Mouse (Mus musculus) lung, postnatal 0 days (tissue): ENCODE results near the gene Tor1aip2. TPM values are rescaled to one million over a fixed set of nuclear protein-coding genes. Genes with fewer than 3 reads are reported as not detected.

Experiments used
- ATAC-seq: fragments of 200-750 bp; cut with Nextera tagmentation; 2 replicates; pipeline ENCODE4 v1.8.0; 2017; ENCODE audit warnings: moderate library complexity
- DNase-seq: peaks from one replicate; pipeline ENCODE4 v3.0.0-alpha.2; 2016; ENCODE audit warnings: low spot score
- H3K27ac ChIP-seq: fragments of 300-500 bp; sonication (generic); 2 replicates; pipeline ENCODE4 v1.5.1; 2014; ENCODE audit warnings: antibody characterized with exemption, mild to moderate bottlenecking, low read length, mixed read lengths
- H3K27me3 ChIP-seq: fragments of 300-500 bp; sonication (generic); replicated peaks from 2 replicates; pipeline ENCODE4 v1.6.1; 2014; ENCODE audit warnings: low read length, mixed read lengths; ENCODE audit not compliant: insufficient read depth
- H3K36me3 ChIP-seq: fragments of 300-500 bp; sonication (generic); 2 replicates; pipeline ENCODE4 v1.6.1; 2014; ENCODE audit warnings: low read length, mixed read lengths; ENCODE audit not compliant: insufficient read depth
- H3K4me1 ChIP-seq: fragments of 300-500 bp; sonication (generic); 2 replicates; pipeline ENCODE4 v1.6.1; 2014; ENCODE audit warnings: antibody characterized with exemption, low read depth, low read length, mixed read lengths; ENCODE audit not compliant: insufficient read depth
- H3K4me2 ChIP-seq: fragments of 300-500 bp; sonication (generic); replicated peaks from 2 replicates; pipeline ENCODE4 v1.6.1; 2014; ENCODE audit warnings: low read depth, mild to moderate bottlenecking, low read length, moderate library complexity, mixed read lengths
- H3K4me3 ChIP-seq: fragments of 300-500 bp; sonication (generic); 2 replicates; pipeline ENCODE4 v1.5.1; 2014; ENCODE audit warnings: low read depth, low read length
- H3K9ac ChIP-seq: fragments of 300-500 bp; sonication (generic); replicated peaks from 2 replicates; pipeline ENCODE4 v1.6.1; 2014; ENCODE audit warnings: low read depth, mild to moderate bottlenecking
- H3K9me3 ChIP-seq: fragments of 300-500 bp; sonication (generic); 2 replicates; pipeline ENCODE4 v1.6.1; 2016; ENCODE audit warnings: low read length, mixed read lengths
- CTCF ChIP-seq: IDR thresholded peaks from 2 replicates; pipeline ENCODE4 v1.5.1; 2016; ENCODE audit warnings: antibody characterized with exemption, mild to moderate bottlenecking
- EP300 ChIP-seq: IDR thresholded peaks from 2 replicates; pipeline ENCODE4 v1.6.1; 2016; ENCODE audit warnings: antibody characterized with exemption, mild to moderate bottlenecking, control low read depth
- WGBS: fragments of 180-500 bp; shearing (Covaris S2); extraction: QIAGEN DNeasy Blood & Tissue Kit; methylation state at CpG from one replicate; pipeline ENCODE4 v1.1.7; 2014; 5-methylcytosine and 5-hydroxymethylcytosine counted together
- polyA plus RNA-seq: library from polyadenylated mRNA; unstranded; fragments of >200 nt; fragmentation: Nextera tagmentation; extraction: Ambion mirVana; gene quantifications from 2 replicates; pipeline ENCODE4 v1.2.1, GENCODE M21; 2015

The Tor1aip2 gene
- polyA plus RNA-seq, 1 experiment from 2014 or later, result 55.2 TPM

- Histone ChIP-seq H3K9me3 (no peaks in the 10 kb centered on the region), H3K27me3 (no peaks in the 10 kb centered on the region), H3K4me1 (no peaks in the 10 kb centered on the region), H3K9ac (no peak overlapping the region), H3K4me3 (no peak overlapping the region), H3K27ac (no peak overlapping the region), H3K36me3 (peaks cover 8% of the 10 kb centered on the region), H3K4me2 (no peak overlapping the region)
- TF ChIP-seq EP300, result no peak
- TF ChIP-seq CTCF, result no peak
- ATAC-seq, result no peak
- 84% methylated on average over 8 of the region's 8 CpGs for WGBS
- no peak for DNase-seq
Observed at GRCm38 (mm10) chr1:156002366-156002765, 32.8 kb upstream of the Tor1aip2 start.

DNA sequence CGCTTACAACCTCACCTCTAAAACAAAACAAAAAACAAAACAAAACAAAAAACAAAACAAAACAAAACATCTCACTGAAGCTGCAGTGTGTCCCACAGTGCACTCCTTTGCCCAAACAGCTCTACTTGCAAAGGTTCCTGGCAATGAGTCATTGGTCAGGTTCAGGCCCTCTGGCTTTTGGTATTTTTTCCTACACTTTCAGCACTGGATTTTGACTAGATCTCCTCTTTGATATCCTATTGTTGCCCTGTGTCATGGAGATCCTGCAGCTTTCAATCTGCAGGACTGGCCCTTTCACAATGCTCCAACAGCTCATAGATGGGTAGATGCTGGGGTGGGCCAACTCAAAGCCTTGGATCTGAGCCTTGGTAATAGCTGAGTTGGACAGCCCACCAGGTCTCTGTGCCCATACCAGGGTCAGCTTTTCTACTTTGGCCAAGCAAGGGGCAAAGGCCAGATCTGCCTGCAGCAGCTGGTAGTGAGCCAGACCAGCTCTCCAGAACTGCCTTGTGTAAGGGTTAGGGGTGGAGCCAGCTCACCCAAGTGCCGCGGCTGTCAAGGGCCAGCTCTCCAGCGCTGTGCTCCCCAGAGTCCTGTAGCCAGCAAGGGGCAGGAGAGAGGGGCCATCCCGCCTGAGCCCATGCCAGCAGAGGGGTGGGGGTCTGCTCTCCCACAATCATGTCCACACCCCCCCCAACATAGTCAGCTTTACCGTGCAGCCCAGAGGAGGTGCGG, 31.8 kb upstream of the Tor1aip2 start:
- Histone ChIP-seq H3K4me2 (0 out of 2 replicates have a peak overlapping the region, but pooled peaks have one; percentile 32), H3K27ac (no peak overlapping the region), H3K9ac (no peak overlapping the region), H3K4me3 (no peak overlapping the region), H3K9me3 (no peaks in the 10 kb centered on the region), H3K4me1 (no peaks in the 10 kb centered on the region), H3K27me3 (no peaks in the 10 kb centered on the region), H3K36me3 (peaks cover 13% of the 10 kb centered on the region)
- ATAC-seq (peak; percentile 94), DNase-seq (peak; percentile 68)
- 64% methylated on average over 7 of the region's 7 CpGs for WGBS
- TF ChIP-seq CTCF (no peak), EP300 (no peak)

GRCm38 (mm10) chr1:156005906-156006305, 29.3 kb upstream of the Tor1aip2 start:
- no peak for TF ChIP-seq CTCF
- TF ChIP-seq EP300, result no peak
- Histone ChIP-seq H3K4me1 (no peaks in the 10 kb centered on the region), H3K9me3 (no peaks in the 10 kb centered on the region), H3K9ac (no peak overlapping the region), H3K36me3 (peaks cover 17% of the 10 kb centered on the region), H3K4me3 (no peak overlapping the region), H3K4me2 (no peak overlapping the region), H3K27ac (no peak overlapping the region), H3K27me3 (no peaks in the 10 kb centered on the region)
- ATAC-seq, result no peak
- no peak for DNase-seq
- 89% methylated on average over 11 of the region's 11 CpGs for WGBS

DNA sequence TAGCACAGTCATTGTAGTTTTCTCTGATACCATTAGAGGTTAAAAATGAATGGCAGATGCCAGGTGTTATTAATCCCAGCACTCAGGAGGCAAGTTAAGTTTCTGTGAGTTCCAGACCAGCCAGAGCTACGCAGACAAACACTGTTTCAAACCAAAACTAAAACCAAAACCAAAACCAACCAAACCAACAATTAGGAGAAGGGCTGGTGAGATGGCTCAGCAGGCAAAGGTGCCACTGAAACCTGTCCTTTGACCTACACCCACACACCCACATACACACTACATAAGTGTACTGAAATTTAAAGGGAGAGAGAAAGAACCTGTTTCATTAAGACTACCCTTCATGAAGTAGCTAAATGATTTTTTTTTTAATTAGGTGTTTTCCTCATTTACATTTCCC, 26.2 kb upstream of the Tor1aip2 start:
- Histone ChIP-seq H3K4me3 (no peak overlapping the region), H3K4me2 (no peak overlapping the region), H3K27me3 (no peaks in the 10 kb centered on the region), H3K9me3 (no peaks in the 10 kb centered on the region), H3K36me3 (peaks cover 27% of the 10 kb centered on the region), H3K4me1 (no peaks in the 10 kb centered on the region), H3K9ac (no peak overlapping the region), H3K27ac (no peak overlapping the region)
- ATAC-seq (no peak), DNase-seq (no peak)
- WGBS, result 100% methylated on average over 1 of the region's 1 CpGs
- TF ChIP-seq CTCF, result no peak

DNA sequence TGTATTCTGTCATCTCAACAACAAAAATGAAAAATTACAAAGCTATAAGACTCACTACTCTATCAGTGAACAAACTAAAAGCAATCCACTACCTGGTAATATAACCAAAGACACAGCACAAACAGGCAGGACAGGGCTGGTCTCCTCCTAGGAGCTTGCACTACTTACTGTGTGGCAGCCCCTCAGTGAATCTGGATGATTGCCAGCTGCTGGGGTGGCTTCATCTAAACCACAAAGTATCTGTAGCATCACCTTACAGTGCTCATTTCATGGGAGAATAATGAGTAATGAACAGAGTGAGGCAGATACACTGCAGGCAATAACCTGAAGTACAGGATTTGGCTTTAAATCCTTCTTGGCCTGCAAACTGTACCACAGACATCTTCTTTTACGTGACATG, 15.4 kb upstream of the Tor1aip2 start:
- WGBS, result 94% methylated on average over 1 of the region's 1 CpGs
- DNase-seq (no peak), ATAC-seq (no peak)
- H3K4me2 ChIP-seq, result no peak overlapping the region
- no peaks in the 10 kb centered on the region for H3K9me3 ChIP-seq
- H3K27me3 ChIP-seq, result no peaks in the 10 kb centered on the region
- no peak overlapping the region for H3K4me3 ChIP-seq
- H3K27ac ChIP-seq, result no peak overlapping the region
- H3K9ac ChIP-seq, result no peak overlapping the region
- TF ChIP-seq EP300, result no peak
- TF ChIP-seq CTCF, result no peak
- no peaks in the 10 kb centered on the region for H3K4me1 ChIP-seq
- peaks cover 35% of the 10 kb centered on the region for H3K36me3 ChIP-seq

- H3K9me3 ChIP-seq, result no peaks in the 10 kb centered on the region
- no peak overlapping the region for H3K4me2 ChIP-seq
- no peak overlapping the region for H3K4me3 ChIP-seq
- TF ChIP-seq CTCF (no peak), EP300 (no peak)
- H3K9ac ChIP-seq, result no peak overlapping the region
- H3K27ac ChIP-seq, result no peak overlapping the region
- ATAC-seq, result no peak
- WGBS, result 100% methylated on average over 1 of the region's 1 CpGs
- no peaks in the 10 kb centered on the region for H3K27me3 ChIP-seq
- H3K36me3 ChIP-seq, result peaks cover 34% of the 10 kb centered on the region
- no peaks in the 10 kb centered on the region for H3K4me1 ChIP-seq
- no peak for DNase-seq
Observed at GRCm38 (mm10) chr1:156020402-156020801, 14.8 kb upstream of the Tor1aip2 start.
